Mouse (Mus musculus): ENCODE measurements at regions not wholly inside any gene's neighbourhood (a gene's known extent, or its start where the extent isn't known, plus 50 kb on each side); places are given as distances from the start of the nearest gene placed in this dataset.

DNA sequence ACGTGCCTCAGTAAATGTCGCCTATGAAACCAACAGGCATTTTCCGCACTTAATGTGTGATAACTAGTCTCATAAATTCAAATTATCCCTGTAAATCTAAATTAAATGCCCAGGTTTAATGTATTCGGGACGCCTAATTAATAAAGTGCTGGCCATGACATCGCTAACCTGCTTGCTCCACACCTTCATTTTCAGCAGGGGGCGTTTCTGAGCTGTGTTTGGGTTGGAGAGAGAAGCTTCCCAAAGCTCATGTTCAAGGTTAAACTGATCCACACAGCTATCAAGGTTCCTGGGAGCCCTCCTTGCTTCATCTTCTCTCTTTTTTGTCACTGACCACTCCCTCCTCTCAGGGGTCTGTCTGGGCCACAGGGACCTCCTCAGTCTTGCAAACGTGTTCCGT is 359.2 kb downstream of the Ptpru start:
- Histone ChIP-seq H3K27me3 (ENCODE audit: control insufficient read depth, insufficient read depth, low read length) (no peaks in the 10 kb centered on the region), H3K27ac (ENCODE audit: control insufficient read depth, insufficient read depth, low read depth, low read length) (no peak overlapping the region), H3K36me3 (ENCODE audit: control insufficient read depth, insufficient read depth, low read length) (no peaks in the 10 kb centered on the region), H3K4me1 (ENCODE audit: control insufficient read depth, insufficient read depth, low read length) (peaks cover 1% of the 10 kb centered on the region), H3K4me3 (ENCODE audit: control insufficient read depth, low read depth, low read length) (no peak overlapping the region)
- TF ChIP-seq CTCF (IDR thresholded peaks at IDR 0.05; ENCODE audit: control insufficient read depth, insufficient read depth, insufficient replicate concordance, low read depth, low read length), result no peak
- TF ChIP-seq POLR2A (IDR thresholded peaks at IDR 0.05; ENCODE audit: control insufficient read depth, low read depth, low read length), result no peak

- Histone ChIP-seq H3K27ac (ENCODE audit: control insufficient read depth, insufficient read depth, low read depth, low read length) (no peak overlapping the region), H3K4me3 (ENCODE audit: control insufficient read depth, low read depth, low read length) (no peak overlapping the region), H3K4me1 (ENCODE audit: control insufficient read depth, insufficient read depth, low read length) (peaks cover 13% of the 10 kb centered on the region), H3K27me3 (ENCODE audit: control insufficient read depth, insufficient read depth, low read length) (no peaks in the 10 kb centered on the region), H3K36me3 (ENCODE audit: control insufficient read depth, insufficient read depth, low read length) (no peaks in the 10 kb centered on the region)
- no peak for TF ChIP-seq CTCF (IDR thresholded peaks at IDR 0.05; ENCODE audit: control insufficient read depth, insufficient read depth, insufficient replicate concordance, low read depth, low read length)
- TF ChIP-seq POLR2A (IDR thresholded peaks at IDR 0.05; ENCODE audit: control insufficient read depth, low read depth, low read length), result no peak
These were observed 354.0 kb downstream of the Ptpru start for GRCm38 (mm10) chr4:131483958-131484605.

DNA sequence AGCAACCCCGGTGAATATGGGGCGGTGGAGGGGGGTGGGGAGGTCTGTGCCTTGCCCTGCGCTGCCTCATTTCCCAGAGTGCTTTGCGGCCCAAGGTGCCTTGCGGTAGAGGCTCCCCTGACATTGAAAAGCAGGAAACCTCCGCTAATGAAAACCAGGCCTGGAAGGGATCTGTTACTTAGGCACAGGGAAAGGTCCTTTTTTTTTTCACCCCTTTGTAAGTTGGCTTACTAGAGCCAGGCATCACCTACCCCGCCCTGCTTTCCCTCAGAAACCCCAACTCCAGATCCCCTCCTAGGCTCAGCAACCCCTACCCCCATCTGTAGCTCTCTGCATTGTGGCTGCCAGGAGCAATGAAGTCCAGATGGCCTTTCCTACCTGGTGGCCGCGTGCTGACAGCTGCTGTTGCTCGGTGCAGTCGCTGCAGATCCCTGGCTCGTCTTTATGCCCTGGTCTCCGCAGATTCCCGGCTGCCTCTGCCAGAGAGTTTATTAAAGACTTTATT is 353.4 kb downstream of the Ptpru start:
- Histone ChIP-seq H3K36me3 (ENCODE audit: control insufficient read depth, insufficient read depth, low read length) (no peaks in the 10 kb centered on the region), H3K27me3 (ENCODE audit: control insufficient read depth, insufficient read depth, low read length) (no peaks in the 10 kb centered on the region), H3K4me3 (ENCODE audit: control insufficient read depth, low read depth, low read length) (no peak overlapping the region; the same call in 1 of the 2 replicates), H3K27ac (ENCODE audit: control insufficient read depth, insufficient read depth, low read depth, low read length) (no peak overlapping the region), H3K4me1 (ENCODE audit: control insufficient read depth, insufficient read depth, low read length) (peaks cover 13% of the 10 kb centered on the region)
- no peak for TF ChIP-seq POLR2A (IDR thresholded peaks at IDR 0.05; ENCODE audit: control insufficient read depth, low read depth, low read length)
- TF ChIP-seq CTCF (IDR thresholded peaks at IDR 0.05; ENCODE audit: control insufficient read depth, insufficient read depth, insufficient replicate concordance, low read depth, low read length), result no peak

- Histone ChIP-seq H3K4me1 (ENCODE audit: control insufficient read depth, insufficient read depth, low read length) (peaks cover 13% of the 10 kb centered on the region), H3K27ac (ENCODE audit: control insufficient read depth, insufficient read depth, low read depth, low read length) (no peak overlapping the region)
These were observed 352.8 kb downstream of the Ptpru start for GRCm38 (mm10) chr4:131485126-131485825.

GRCm38 (mm10) chr4:131486821-131487220 is 351.3 kb downstream of the Ptpru start:
- Histone ChIP-seq H3K4me1 (ENCODE audit: control insufficient read depth, insufficient read depth, low read length) (peaks cover 13% of the 10 kb centered on the region), H3K27me3 (ENCODE audit: control insufficient read depth, insufficient read depth, low read length) (no peaks in the 10 kb centered on the region), H3K27ac (ENCODE audit: control insufficient read depth, insufficient read depth, low read depth, low read length) (no peak overlapping the region), H3K36me3 (ENCODE audit: control insufficient read depth, insufficient read depth, low read length) (no peaks in the 10 kb centered on the region), H3K4me3 (ENCODE audit: control insufficient read depth, low read depth, low read length) (no peak overlapping the region)
- TF ChIP-seq POLR2A (IDR thresholded peaks at IDR 0.05; ENCODE audit: control insufficient read depth, low read depth, low read length) (no peak), CTCF (IDR thresholded peaks at IDR 0.05; ENCODE audit: control insufficient read depth, insufficient read depth, insufficient replicate concordance, low read depth, low read length) (peak; percentile 100)

More at GRCm38 (mm10) chr4:131485126-131485825, 352.8 kb downstream of the Ptpru start:
- TF ChIP-seq POLR2A (IDR thresholded peaks at IDR 0.05; ENCODE audit: control insufficient read depth, low read depth, low read length) (no peak), CTCF (IDR thresholded peaks at IDR 0.05; ENCODE audit: control insufficient read depth, insufficient read depth, insufficient replicate concordance, low read depth, low read length) (no peak)
- Histone ChIP-seq H3K36me3 (ENCODE audit: control insufficient read depth, insufficient read depth, low read length) (no peaks in the 10 kb centered on the region), H3K27me3 (ENCODE audit: control insufficient read depth, insufficient read depth, low read length) (no peaks in the 10 kb centered on the region), H3K4me3 (ENCODE audit: control insufficient read depth, low read depth, low read length) (no peak overlapping the region)

DNA sequence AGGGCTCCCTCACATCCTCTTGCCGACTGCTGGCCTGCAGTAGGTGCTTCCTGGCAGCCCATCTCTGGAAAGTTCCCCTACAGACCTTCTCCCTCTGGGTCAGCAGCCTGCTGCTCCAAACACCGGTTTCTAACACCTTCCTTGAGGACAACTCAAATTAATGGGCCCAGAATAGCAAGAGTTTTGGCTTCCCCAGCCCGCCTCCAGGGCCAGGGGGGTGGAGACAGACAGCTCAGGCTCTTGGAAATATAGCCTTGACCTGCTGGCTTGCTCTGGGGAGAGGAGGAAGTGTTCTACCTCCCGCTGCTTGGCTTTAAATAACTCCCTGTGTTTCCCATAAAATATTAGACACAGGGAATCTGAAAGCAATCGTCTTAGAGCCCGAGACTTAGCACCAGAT is 349.8 kb downstream of the Ptpru start:
- no peak overlapping the region for H3K4me3 ChIP-seq (ENCODE audit: control insufficient read depth, low read depth, low read length)
- no peaks in the 10 kb centered on the region for H3K36me3 ChIP-seq (ENCODE audit: control insufficient read depth, insufficient read depth, low read length)
- no peaks in the 10 kb centered on the region for H3K27me3 ChIP-seq (ENCODE audit: control insufficient read depth, insufficient read depth, low read length)
- no peak overlapping the region for H3K27ac ChIP-seq (ENCODE audit: control insufficient read depth, insufficient read depth, low read depth, low read length)
- H3K4me1 ChIP-seq (ENCODE audit: control insufficient read depth, insufficient read depth, low read length), result peaks cover 13% of the 10 kb centered on the region
- TF ChIP-seq POLR2A (IDR thresholded peaks at IDR 0.05; ENCODE audit: control insufficient read depth, low read depth, low read length), result no peak
- TF ChIP-seq CTCF (IDR thresholded peaks at IDR 0.05; ENCODE audit: control insufficient read depth, insufficient read depth, insufficient replicate concordance, low read depth, low read length), result no peak

DNA sequence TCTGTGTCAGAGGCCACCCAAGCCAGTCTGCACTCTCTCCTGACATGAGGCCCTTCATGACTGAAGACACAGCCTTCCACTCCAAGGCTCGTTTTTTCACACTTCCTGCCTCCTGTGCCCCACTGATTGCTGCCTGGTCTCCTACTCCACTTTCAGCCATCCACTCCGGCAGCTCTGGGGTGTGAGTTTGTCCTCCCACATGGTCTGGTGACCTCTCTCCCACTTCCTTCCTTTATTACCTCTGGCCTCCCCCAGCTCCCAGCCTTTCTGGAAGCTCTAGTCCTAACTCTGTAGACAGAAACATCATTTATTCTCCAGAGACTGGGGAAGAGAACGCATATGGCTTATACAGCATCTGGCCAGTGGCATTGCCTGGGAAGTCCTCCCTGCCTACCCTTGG is 349.0 kb downstream of the Ptpru start:
- Histone ChIP-seq H3K27me3 (ENCODE audit: control insufficient read depth, insufficient read depth, low read length) (no peaks in the 10 kb centered on the region), H3K4me3 (ENCODE audit: control insufficient read depth, low read depth, low read length) (no peak overlapping the region), H3K4me1 (ENCODE audit: control insufficient read depth, insufficient read depth, low read length) (peaks cover 10% of the 10 kb centered on the region), H3K36me3 (ENCODE audit: control insufficient read depth, insufficient read depth, low read length) (no peaks in the 10 kb centered on the region), H3K27ac (ENCODE audit: control insufficient read depth, insufficient read depth, low read depth, low read length) (peak overlapping the region; percentile 23; the same call in 1 of the 2 replicates)
- TF ChIP-seq POLR2A (IDR thresholded peaks at IDR 0.05; ENCODE audit: control insufficient read depth, low read depth, low read length), result no peak
- TF ChIP-seq CTCF (IDR thresholded peaks at IDR 0.05; ENCODE audit: control insufficient read depth, insufficient read depth, insufficient replicate concordance, low read depth, low read length), result no peak

All from testis, adult 2 months (tissue).